Mouse (Mus musculus): ENCODE results near the gene Map1b. TPM values are rescaled to one million over a fixed set of nuclear protein-coding genes. Genes with fewer than 3 reads are reported as not detected.

Map1b gene
- total RNA-seq, 2 experiments from 2014 or later, result 586 to 655 TPM

DNA sequence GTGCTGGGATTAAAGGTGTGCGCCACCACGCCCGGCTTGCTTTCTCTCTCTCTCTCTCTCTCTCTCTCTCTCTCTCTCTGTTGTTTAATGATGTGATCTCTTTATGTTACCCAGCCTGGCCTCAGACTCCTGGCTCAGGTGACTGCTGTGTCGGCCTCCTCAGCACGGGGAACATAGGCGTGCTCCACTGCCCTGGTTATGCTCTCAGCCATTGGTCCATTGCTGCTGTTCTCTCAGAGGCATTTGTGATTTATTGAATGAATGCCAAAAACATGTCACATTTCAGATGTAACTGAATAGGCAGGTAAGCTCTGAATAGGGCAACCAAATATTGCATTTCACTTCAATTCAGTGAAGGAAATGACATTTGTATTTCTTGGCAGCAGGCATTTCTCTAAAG lies 130.4 kb downstream of the Map1b start:
- intact Hi-C loops (cut with DNase I), result no loop called here
- no peak for DNase-seq (ENCODE audit: low spot score in 2 of 2)

- intact Hi-C loops (cut with DNase I), result no loop called here
- DNase-seq (ENCODE audit: low spot score in 2 of 2), result no peak
These were observed 131.7 kb downstream of the Map1b start for GRCm38 (mm10) chr13:99384555-99385203.

- DNase-seq (ENCODE audit: low spot score in 2 of 2), result no peak
- intact Hi-C loops (cut with DNase I), result no loop called here
These were observed 134.0 kb downstream of the Map1b start for GRCm38 (mm10) chr13:99382373-99382772.

GRCm38 (mm10) chr13:99378223-99378622 lies 138.1 kb downstream of the Map1b start:
- no peak for DNase-seq (ENCODE audit: low spot score in 2 of 2)
- intact Hi-C loops (cut with DNase I), result no loop called here

- intact Hi-C loops (cut with DNase I), result no loop called here
- DNase-seq (ENCODE audit: low spot score in 2 of 2), result no peak
These were observed 139.3 kb downstream of the Map1b start for GRCm38 (mm10) chr13:99377055-99377454.

DNA sequence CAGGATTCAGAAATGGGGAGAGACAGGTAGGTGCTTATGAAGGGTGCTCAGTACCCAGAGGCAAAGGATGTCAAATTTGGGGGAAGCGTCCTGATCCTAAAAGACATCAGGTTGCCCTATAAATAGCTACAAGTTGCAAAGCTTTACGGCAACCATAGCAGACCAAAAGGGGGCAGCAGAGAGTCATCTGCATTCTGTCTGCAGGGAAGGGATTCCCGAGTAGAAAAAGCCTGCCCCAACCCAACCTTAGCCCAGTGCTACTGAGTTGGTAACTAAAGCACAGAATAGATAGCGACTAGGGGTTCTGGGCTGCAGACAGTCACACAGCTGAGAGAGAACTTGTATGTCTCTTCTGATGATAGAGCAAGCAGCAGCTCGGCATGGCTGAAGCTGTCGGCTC lies 140.8 kb downstream of the Map1b start:
- intact Hi-C loops (cut with DNase I), result no loop called here
- DNase-seq (ENCODE audit: low spot score in 2 of 2), result peak; percentile 61 to 76

GRCm38 (mm10) chr13:99374191-99374590 lies 142.1 kb downstream of the Map1b start:
- intact Hi-C loops (cut with DNase I), result loop anchor here (5.0 kb wide), 1 partner anchor 468 kb away; no protein-coding TSS in a partner anchor

GRCm38 (mm10) chr13:99373684-99374083 lies 142.7 kb downstream of the Map1b start:
- intact Hi-C loops (cut with DNase I), result loop anchor here (5.0 kb wide), 1 partner anchor 469 kb away; no protein-coding TSS in a partner anchor
- DNase-seq (ENCODE audit: low spot score in 2 of 2), result no peak

More at GRCm38 (mm10) chr13:99374191-99374590, 142.1 kb downstream of the Map1b start:
- no peak for DNase-seq (ENCODE audit: low spot score in 2 of 2)

Other genes with a start within 250 kb of the Map1b start
- gene Ptcd2, start 171.8 kb downstream of the Map1b start, total RNA-seq (2021), result 10 to 100 TPM; 31.4 to 33.9 TPM
- gene Mrps27, start 171.8 kb downstream of the Map1b start, total RNA-seq (2021), result 10 to 100 TPM; 26.2 to 27.2 TPM

All from left cerebral cortex, postnatal 36 days (tissue).